Mouse (Mus musculus): ENCODE results near the gene Opalin.

Opalin gene

GRCm38 (mm10) chr19:41013591-41013990 is 63.3 kb downstream of the Opalin start:
- DNase-seq: peak in 1 of 2 experiments; percentile 15
